Mouse (Mus musculus): Measurements from ENCODE around the gene Coq10a. TPM values are rescaled to one million over a fixed set of nuclear protein-coding genes. Genes with fewer than 3 reads are reported as not detected.
"Not testable (repeated sequence)": the region's sequence is repeated elsewhere in the genome, so short reads cannot be mapped to it uniquely, and the experiment has no call there.

Coq10a gene
- polyA plus RNA-seq, 2 experiments, result 4.7 to 7.7 TPM

GRCm38 (mm10) chr10:128336597-128336996, 32.2 kb downstream of the Coq10a start:
- peak; percentile 70 to 73 (median 70) for DNase-seq (ENCODE audit: low read depth in 3 of 3, low spot score in 3 of 3)
- no peak for TF ChIP-seq CTCF (IDR thresholded peaks at IDR 0.05; ENCODE audit: low read depth)
- peak; percentile 85 for TF ChIP-seq EP300 (IDR thresholded peaks at IDR 0.05; ENCODE audit: low read depth)
- Histone ChIP-seq H3K9me3 (ENCODE audit: control insufficient read depth, low read length) (no peaks in the 10 kb centered on the region), H3K27ac (peak overlapping the region; percentile 86), H3K4me1 (replicated peaks; ENCODE audit: control insufficient read depth in 2 of 2, insufficient read depth in 2 of 2, low read length in 1 of 2) (peaks cover 52 to 56% of the 10 kb centered on the region in 2 experiments), H3K36me3 (replicated peaks; ENCODE audit: control insufficient read depth, insufficient read depth, low read depth) (peaks cover 6% of the 10 kb centered on the region; the same call in 1 of the 2 replicates), H3K9ac (replicated peaks) (peak overlapping the region; percentile 95), H3K4me3 (ENCODE audit: insufficient read depth in 1 of 2, low read depth in 2 of 2, low read length in 2 of 2) (peak overlapping the region; percentile 68 to 81), H3K4me2 (ENCODE audit: low read depth) (peak overlapping the region; percentile 80), H3K27me3 (ENCODE audit: control insufficient read depth, insufficient read depth, low read length) (no peaks in the 10 kb centered on the region)
- 26% methylated on average over 3 of the region's 3 CpGs for WGBS (ENCODE audit: insufficient replicate concordance)
- peak; percentile 32 for ATAC-seq (ENCODE audit: insufficient read depth)

GRCm38 (mm10) chr10:128336195-128336594, 32.6 kb downstream of the Coq10a start:
- H3K4me2 ChIP-seq (ENCODE audit: low read depth), result peak overlapping the region; percentile 80
- no peaks in the 10 kb centered on the region for H3K27me3 ChIP-seq (ENCODE audit: control insufficient read depth, insufficient read depth, low read length)
- peak overlapping the region; percentile 86 for H3K27ac ChIP-seq
- no peaks in the 10 kb centered on the region for H3K9me3 ChIP-seq (ENCODE audit: control insufficient read depth, low read length)
- ATAC-seq (ENCODE audit: insufficient read depth) (no peak), DNase-seq (ENCODE audit: low read depth in 3 of 3, low spot score in 3 of 3) (peak in 1 of 3 experiments; percentile 24)
- peaks cover 48 to 52% of the 10 kb centered on the region in 2 experiments for H3K4me1 ChIP-seq (replicated peaks; ENCODE audit: control insufficient read depth in 2 of 2, insufficient read depth in 2 of 2, low read length in 1 of 2)
- peak overlapping the region; percentile 95 for H3K9ac ChIP-seq (replicated peaks)
- no peak for TF ChIP-seq EP300 (IDR thresholded peaks at IDR 0.05; ENCODE audit: low read depth)
- TF ChIP-seq CTCF (IDR thresholded peaks at IDR 0.05; ENCODE audit: low read depth), result no peak
- H3K4me3 ChIP-seq (ENCODE audit: insufficient read depth in 1 of 2, low read depth in 2 of 2, low read length in 2 of 2), result peak overlapping the region in 1 of 2 experiments; percentile 81; a peak in 2 of 4 replicates
- H3K36me3 ChIP-seq (replicated peaks; ENCODE audit: control insufficient read depth, insufficient read depth, low read depth), result peaks cover 6% of the 10 kb centered on the region; the same call in 1 of the 2 replicates
- WGBS (ENCODE audit: insufficient replicate concordance), result 57% methylated on average over 3 of the region's 3 CpGs

DNA sequence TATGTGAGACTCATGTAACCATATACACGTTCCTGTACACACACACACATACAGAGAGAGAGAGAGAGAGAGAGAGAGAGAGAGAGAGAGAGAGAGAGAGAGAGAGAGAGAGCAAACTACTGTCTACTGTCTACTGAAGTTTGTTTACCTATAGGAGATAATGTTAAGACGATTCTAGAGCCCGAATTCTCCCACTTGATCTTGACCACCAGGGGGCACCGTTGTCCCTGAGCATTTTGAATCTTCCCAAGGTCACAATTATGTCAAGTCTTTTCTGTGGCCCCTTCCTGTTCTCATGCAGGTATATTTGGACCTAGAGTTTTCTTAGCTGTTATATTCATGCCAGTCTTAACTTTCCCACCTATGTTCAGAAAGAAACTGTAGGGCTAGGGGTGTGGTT, 33.2 kb downstream of the Coq10a start:
- DNase-seq (ENCODE audit: low read depth in 3 of 3, low spot score in 3 of 3) (peak; percentile 82 to 86 (median 85)), ATAC-seq (ENCODE audit: insufficient read depth) (no peak)
- Histone ChIP-seq H3K4me2 (ENCODE audit: low read depth) (peak overlapping the region; percentile 80), H3K9me3 (ENCODE audit: control insufficient read depth, low read length) (no peaks in the 10 kb centered on the region), H3K9ac (replicated peaks) (0 out of 2 replicates have a peak overlapping the region, but pooled peaks have one; percentile 4), H3K27me3 (ENCODE audit: control insufficient read depth, insufficient read depth, low read length) (no peaks in the 10 kb centered on the region), H3K4me1 (replicated peaks; ENCODE audit: control insufficient read depth in 2 of 2, insufficient read depth in 2 of 2, low read length in 1 of 2) (peaks cover 44 to 50% of the 10 kb centered on the region in 2 experiments), H3K36me3 (replicated peaks; ENCODE audit: control insufficient read depth, insufficient read depth, low read depth) (peaks cover 4% of the 10 kb centered on the region; the same call in 1 of the 2 replicates), H3K4me3 (ENCODE audit: insufficient read depth in 1 of 2, low read depth in 2 of 2, low read length in 2 of 2) (no peak overlapping the region), H3K27ac (peak overlapping the region; percentile 86)
- peak; percentile 93 for TF ChIP-seq CTCF (IDR thresholded peaks at IDR 0.05; ENCODE audit: low read depth)
- no peak for TF ChIP-seq EP300 (IDR thresholded peaks at IDR 0.05; ENCODE audit: low read depth)
- 0% methylated on average over 4 of the region's 4 CpGs for WGBS (ENCODE audit: insufficient replicate concordance)

DNA sequence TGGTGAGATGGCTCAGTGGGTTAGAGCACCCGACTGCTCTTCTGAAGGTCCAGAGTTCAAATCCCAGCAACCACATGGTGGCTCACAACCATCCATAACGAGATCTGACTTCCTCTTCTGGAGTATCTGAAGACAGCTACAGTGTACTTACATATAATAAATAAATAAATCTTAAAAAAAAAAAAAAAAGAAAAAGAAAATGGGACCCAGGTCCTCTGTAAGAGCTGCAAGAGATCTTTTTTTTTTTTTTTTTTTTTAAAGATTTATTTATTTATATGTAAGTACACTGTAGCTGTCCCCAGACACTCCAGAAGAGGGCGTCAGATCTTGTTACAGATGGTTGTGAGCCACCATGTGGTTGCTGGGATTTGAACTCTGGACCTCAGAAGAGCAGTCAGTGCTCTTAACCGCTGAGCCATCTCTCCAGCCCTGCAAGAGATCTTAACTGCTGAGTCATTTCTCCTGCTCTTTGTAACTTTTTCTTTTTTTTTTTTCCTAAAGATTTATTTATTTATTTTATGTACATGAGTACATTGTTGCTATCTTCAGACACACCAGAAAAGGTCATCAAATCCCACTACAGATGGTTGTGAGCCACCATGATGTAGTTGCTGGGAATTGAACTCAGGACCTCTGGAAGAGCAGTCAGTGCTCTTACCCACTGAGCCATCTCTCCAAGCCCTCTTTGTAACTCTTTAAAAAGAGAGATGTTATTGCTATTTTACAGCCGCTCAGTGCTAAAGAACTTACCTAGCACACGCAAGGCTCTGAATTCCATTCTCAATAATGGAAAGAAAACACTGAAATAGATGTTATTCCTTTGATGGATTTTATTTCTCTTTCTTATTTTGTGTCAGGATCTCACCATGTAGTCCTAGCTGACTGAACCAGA, 36.2 kb downstream of the Coq10a start:
- not testable (repeated sequence) for H3K4me2 ChIP-seq (ENCODE audit: low read depth); H3K27me3 ChIP-seq (ENCODE audit: control insufficient read depth, insufficient read depth, low read length); H3K9me3 ChIP-seq (ENCODE audit: control insufficient read depth, low read length); H3K4me3 ChIP-seq (ENCODE audit: insufficient read depth in 1 of 2, low read depth in 2 of 2, low read length in 2 of 2); H3K36me3 ChIP-seq (replicated peaks; ENCODE audit: control insufficient read depth, insufficient read depth, low read depth); H3K27ac ChIP-seq; DNase-seq (ENCODE audit: low read depth in 3 of 3, low spot score in 3 of 3); H3K9ac ChIP-seq (replicated peaks); ATAC-seq (ENCODE audit: insufficient read depth)
- WGBS (ENCODE audit: insufficient replicate concordance), result 53% methylated on average over 6 of the region's 6 CpGs
- H3K4me1 ChIP-seq (replicated peaks; ENCODE audit: control insufficient read depth in 2 of 2, insufficient read depth in 2 of 2, low read length in 1 of 2), result peaks cover 26 to 31% of the 10 kb centered on the region in 2 experiments

DNA sequence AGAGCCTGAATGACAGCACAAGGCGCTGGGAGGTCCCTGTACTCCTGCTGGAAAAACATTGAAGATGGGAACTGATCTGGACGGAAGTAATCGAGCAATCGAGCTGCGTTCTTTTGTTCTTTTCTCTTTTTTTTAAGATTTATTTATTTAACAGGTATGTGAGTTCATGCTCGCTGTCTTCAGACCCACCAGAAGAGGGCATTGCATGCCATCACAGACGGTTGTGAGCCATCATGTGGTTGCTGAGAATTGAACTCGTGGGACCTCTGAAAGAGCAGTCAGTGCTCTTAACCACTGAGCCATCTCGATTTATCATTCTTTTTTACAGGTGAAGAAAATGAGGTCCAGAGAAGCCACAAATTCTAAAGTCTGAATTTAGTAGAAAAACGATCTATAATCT, 41.2 kb downstream of the Coq10a start:
- Histone ChIP-seq H3K36me3 (replicated peaks; ENCODE audit: control insufficient read depth, insufficient read depth, low read depth) (peaks cover 13% of the 10 kb centered on the region; the same call in 1 of the 2 replicates), H3K9ac (replicated peaks) (no peak overlapping the region), H3K4me2 (ENCODE audit: low read depth) (no peak overlapping the region), H3K27me3 (ENCODE audit: control insufficient read depth, insufficient read depth, low read length) (no peaks in the 10 kb centered on the region), H3K9me3 (ENCODE audit: control insufficient read depth, low read length) (no peaks in the 10 kb centered on the region), H3K4me3 (ENCODE audit: insufficient read depth in 1 of 2, low read depth in 2 of 2, low read length in 2 of 2) (no peak overlapping the region), H3K4me1 (replicated peaks; ENCODE audit: control insufficient read depth in 2 of 2, insufficient read depth in 2 of 2, low read length in 1 of 2) (peaks cover 5 to 12% of the 10 kb centered on the region in 2 experiments), H3K27ac (no peak overlapping the region)
- DNase-seq (ENCODE audit: low read depth in 3 of 3, low spot score in 3 of 3) (no peak), ATAC-seq (ENCODE audit: insufficient read depth) (no peak)
- WGBS (ENCODE audit: insufficient replicate concordance), result 72% methylated on average over 10 of the region's 10 CpGs
- TF ChIP-seq EP300 (IDR thresholded peaks at IDR 0.05; ENCODE audit: low read depth), result no peak
- peak; percentile 47 for TF ChIP-seq CTCF (IDR thresholded peaks at IDR 0.05; ENCODE audit: low read depth)
